Mouse (Mus musculus) olfactory bulb, adult 2 months (tissue): ENCODE results near the gene Phgr1.

ENCODE experiments used
- CTCF ChIP-seq: fragments of 200-500 bp; IDR thresholded peaks from 2 replicates; pipeline ENCODE4 v1.5.1; 2012; ENCODE audit warnings: low read depth, mild to moderate bottlenecking, low read length, moderate library complexity; ENCODE audit not compliant: insufficient read depth
- POLR2A ChIP-seq: fragments of 200-500 bp; IDR thresholded peaks from 2 replicates; pipeline ENCODE4 v1.6.1; 2012; ENCODE audit warnings: mild to moderate bottlenecking, low read depth, low read length, moderate library complexity; ENCODE audit not compliant: insufficient read depth

DNA sequence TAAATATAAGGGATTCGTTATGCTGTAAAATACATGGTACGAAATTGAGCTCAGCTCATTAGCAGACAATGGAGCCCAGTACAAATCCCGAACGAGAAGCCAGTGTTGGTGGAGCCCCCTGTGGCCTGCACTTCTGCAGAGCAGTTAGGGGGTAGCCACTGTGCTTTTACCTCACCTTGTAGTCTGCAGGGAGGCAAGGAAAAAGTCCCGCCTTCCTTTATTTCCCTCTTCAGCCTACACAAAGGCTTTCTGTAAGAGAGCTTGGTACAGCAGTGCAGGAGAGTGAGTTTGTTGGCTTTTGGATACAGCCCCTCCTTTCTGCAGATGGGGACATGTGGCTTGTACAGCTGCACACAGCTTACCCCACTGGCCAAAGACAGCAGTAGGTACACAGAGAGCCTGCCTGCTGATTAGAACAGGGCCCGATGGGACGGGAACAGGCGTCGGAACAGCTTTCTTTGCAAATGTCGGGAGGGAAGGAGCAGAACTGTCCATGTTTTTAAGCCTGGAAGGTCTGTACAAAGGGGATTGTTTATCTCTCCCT, 23.2 kb upstream of the Phgr1 start:
- TF ChIP-seq CTCF (no peak), POLR2A (no peak)
